Mouse (Mus musculus) lung, postnatal 0 days (tissue): ENCODE results near the gene Rasgrp2.

ENCODE experiments used
- CTCF ChIP-seq: IDR thresholded peaks from 2 replicates; pipeline ENCODE4 v1.5.1; 2016; ENCODE audit warnings: antibody characterized with exemption, mild to moderate bottlenecking
- EP300 ChIP-seq: IDR thresholded peaks from 2 replicates; pipeline ENCODE4 v1.6.1; 2016; ENCODE audit warnings: antibody characterized with exemption, mild to moderate bottlenecking, control low read depth

GRCm38 (mm10) chr19:6415454-6415853 is 16.3 kb downstream of the Rasgrp2 start:
- peak; percentile 28 for TF ChIP-seq CTCF
- TF ChIP-seq EP300: no peak
